Mouse (Mus musculus) spleen, postnatal 4 days (tissue): ENCODE results near the gene Rnf8.

Source experiments
- DNase-seq, 2 experiments: peaks; one replicate each; pipeline ENCODE4 v3.0.0; 2022; ENCODE audit warnings: low spot score in 2 of 2

Gene Rnf8

DNA sequence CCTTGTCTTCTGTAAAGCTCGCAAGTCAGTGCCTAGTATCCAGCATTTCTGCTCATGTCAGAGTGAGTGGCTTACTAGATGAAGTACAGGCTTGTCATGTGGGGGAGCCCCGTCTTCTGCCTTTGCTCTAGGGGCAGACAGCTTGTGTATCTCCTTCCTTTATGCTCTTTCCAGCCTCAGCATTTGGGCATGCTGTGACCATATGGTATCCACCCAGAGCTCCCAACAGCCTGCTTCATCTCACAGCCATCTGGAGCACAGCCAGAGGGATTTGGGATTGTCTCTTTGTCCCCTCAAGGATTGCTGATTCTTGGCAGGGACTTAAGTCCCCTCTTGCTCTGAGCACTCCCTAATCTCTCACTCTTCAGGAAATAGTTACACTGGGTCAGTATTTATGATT lies 65.6 kb downstream of the Rnf8 start:
- DNase-seq, result no peak

DNA sequence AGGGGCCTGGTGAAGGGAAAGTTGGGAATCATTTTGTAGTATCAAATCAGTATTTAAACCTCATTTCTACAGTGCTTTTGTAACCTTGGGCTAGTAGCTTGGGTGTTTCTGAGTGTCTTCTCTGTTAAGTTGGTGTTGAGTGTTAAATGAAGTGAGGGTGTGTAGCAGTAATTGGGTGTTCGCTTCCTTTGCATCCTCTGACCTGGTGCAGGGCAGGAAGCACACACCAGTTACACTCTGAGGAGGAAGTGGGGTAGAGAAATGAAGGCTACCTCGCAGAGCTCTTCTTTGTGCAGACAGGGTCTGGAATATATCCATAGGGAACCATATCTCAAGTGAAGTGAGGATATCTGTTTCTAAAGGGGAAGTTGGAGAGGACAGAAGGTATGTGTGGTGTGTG lies 66.3 kb downstream of the Rnf8 start:
- DNase-seq, result no peak

DNA sequence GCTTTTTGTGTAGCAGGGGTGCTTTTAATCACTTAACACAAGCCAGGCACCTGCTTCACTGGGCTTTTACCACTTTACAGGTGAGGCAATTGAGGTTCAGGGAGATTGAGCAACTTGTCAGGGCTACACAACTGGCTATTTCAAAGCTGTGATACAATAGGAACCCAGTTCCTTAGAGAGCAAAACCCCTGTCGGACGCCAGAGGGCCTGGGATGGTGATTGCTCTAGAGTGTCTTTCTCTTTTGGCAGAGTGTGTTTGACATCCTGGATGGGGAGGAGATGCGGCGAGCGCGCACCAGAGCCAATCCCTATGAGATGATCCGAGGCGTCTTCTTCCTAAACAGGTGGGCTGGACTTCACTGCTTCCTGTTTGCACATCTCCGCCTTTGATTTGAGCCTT lies 67.1 kb downstream of the Rnf8 start:
- no peak for DNase-seq

GRCm38 (mm10) chr17:29682261-29682660 lies 67.7 kb downstream of the Rnf8 start:
- DNase-seq, result no peak

DNA sequence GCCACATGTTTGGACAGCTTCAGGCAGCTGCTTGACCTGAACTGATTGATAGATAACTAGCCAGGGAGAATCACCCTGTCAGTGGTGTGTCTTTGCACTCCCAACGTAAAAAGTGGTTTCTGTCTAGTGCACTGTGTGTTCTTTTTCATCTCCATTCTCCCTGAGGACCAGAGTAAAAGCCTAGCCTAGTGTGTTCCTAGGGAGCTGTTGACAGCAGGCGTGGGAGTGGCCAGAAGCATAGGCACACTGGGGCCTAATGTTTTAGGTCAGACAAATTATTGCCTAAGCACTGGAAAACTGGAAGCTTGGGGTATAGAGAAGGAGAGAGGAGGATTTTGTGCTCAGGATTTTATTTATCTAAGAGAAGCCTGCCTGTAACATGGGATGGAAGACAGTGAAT lies 68.5 kb downstream of the Rnf8 start:
- no peak for DNase-seq

GRCm38 (mm10) chr17:29684275-29684674 lies 69.7 kb downstream of the Rnf8 start:
- DNase-seq, result no peak

GRCm38 (mm10) chr17:29686771-29687170 lies 72.2 kb downstream of the Rnf8 start:
- peak in 1 of 2 experiments; percentile 65 for DNase-seq

GRCm38 (mm10) chr17:29687373-29687772 lies 72.8 kb downstream of the Rnf8 start:
- DNase-seq, result peak in 1 of 2 experiments; percentile 63

DNA sequence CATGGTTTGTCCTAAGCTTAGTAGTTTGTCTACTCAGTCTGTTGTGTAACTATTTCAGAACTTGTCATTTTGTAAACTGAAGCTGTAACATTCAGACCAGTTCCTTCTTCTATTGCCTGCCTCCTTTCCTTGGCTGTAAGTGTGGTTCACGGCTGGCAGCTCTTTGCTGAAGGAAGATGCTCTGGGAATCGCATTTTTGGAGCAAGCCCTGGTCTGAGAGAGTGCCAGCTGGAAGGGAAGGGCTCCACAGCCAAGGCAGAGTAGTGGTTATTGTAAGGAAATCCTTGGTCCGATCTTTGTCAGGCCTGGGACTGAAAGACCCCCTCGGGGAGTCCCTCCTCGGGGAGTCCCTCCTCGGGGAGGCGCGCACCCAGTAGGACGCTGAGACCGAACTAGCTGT lies 74.0 kb downstream of the Rnf8 start:
- DNase-seq, result no peak

DNA sequence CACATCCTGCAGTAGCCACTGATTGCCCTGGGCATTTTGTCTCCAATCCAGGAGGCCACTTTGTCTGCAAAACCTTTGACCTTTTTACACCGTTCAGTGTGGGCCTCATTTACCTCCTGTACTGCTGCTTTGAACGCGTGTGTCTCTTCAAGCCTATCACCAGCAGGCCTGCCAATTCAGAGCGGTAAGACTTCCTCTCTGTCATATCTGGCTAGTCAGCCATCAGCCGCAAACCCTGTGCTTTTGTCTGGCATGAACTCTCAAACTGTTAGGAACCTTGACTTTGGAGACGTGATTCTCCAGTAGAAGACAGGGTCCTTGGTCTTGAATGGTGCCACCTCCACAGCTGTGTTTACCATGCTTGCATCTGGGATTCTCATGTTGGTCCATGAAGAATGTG lies 75.7 kb downstream of the Rnf8 start:
- DNase-seq, result no peak

GRCm38 (mm10) chr17:29692827-29693226 lies 78.2 kb downstream of the Rnf8 start:
- DNase-seq, result no peak

GRCm38 (mm10) chr17:29693571-29693970 lies 79.0 kb downstream of the Rnf8 start:
- DNase-seq, result no peak

- DNase-seq, result no peak
These were observed 79.9 kb downstream of the Rnf8 start for GRCm38 (mm10) chr17:29694516-29694915.
